ENCODE assay signal across 14 mouse cellular contexts in genomic region chr12:10654466-10655184, GRCm38 (mm10).
DNase-seq lines count a peak whose midpoint lies in the region; ATAC-seq and TF ChIP-seq lines count a peak whose summit lies in the region.
"Had no signal": no experiment of that assay in that cellular context is flagged by ENCODE, and none has a peak within 500 bp of the region (broad histone marks: within the 10 kb centered on the region; RNA-seq: fewer than 3 reads in every experiment).

No protein-coding gene starts in this region.

- H3K9ac ChIP-seq in hindbrain, postnatal 0 days (replicated peaks; ENCODE audit: low read length): no peak overlapping the region
- H3K9ac ChIP-seq in hindbrain, embryonic 12.5 days: no peak overlapping the region
- H3K9ac ChIP-seq in forebrain, embryonic 16.5 days (replicated peaks; ENCODE audit: low read depth, low read length): no peak overlapping the region
- H3K9ac ChIP-seq: limb, embryonic 15.5 days had no signal

- no peak for TF ChIP-seq CTCF in hindbrain, postnatal 0 days (IDR thresholded peaks at IDR 0.05; ENCODE audit: low read depth)

- H3K4me1 ChIP-seq in hindbrain, postnatal 0 days (ENCODE audit: insufficient read depth, low read length): no peaks in the 10 kb centered on the region
- H3K4me1 ChIP-seq in hindbrain, embryonic 12.5 days: no peaks in the 10 kb centered on the region
- peaks cover 5% of the 10 kb centered on the region for H3K4me1 ChIP-seq in forebrain, embryonic 16.5 days (replicated peaks; ENCODE audit: control insufficient read depth, insufficient read depth, low read length)
- H3K4me1 ChIP-seq: limb, embryonic 15.5 days had no signal

- no peaks in the 10 kb centered on the region for H3K9me3 ChIP-seq in hindbrain, postnatal 0 days (ENCODE audit: low read length)
- H3K9me3 ChIP-seq in hindbrain, embryonic 12.5 days (replicated peaks): no peaks in the 10 kb centered on the region
- no peaks in the 10 kb centered on the region for H3K9me3 ChIP-seq in forebrain, embryonic 16.5 days (ENCODE audit: control insufficient read depth, low read length)
- H3K9me3 ChIP-seq: limb, embryonic 15.5 days had no signal

- no peak overlapping the region for H3K4me3 ChIP-seq in hindbrain, postnatal 0 days (ENCODE audit: low read length)
- H3K4me3 ChIP-seq in hindbrain, embryonic 12.5 days: no peak overlapping the region
- H3K4me3 ChIP-seq in forebrain, embryonic 16.5 days (replicated peaks; ENCODE audit: low read length): no peak overlapping the region
- H3K4me3 ChIP-seq: limb, embryonic 15.5 days; myocyte had no signal

- 58% methylated on average over 6 of the region's 6 CpGs for WGBS in hindbrain, postnatal 0 days
- 92% methylated on average over 6 of the region's 6 CpGs for WGBS in hindbrain, embryonic 12.5 days
- 54% methylated on average over 6 of the region's 6 CpGs for WGBS in forebrain, embryonic 16.5 days

- peak; percentile 68; the same call in 1 of the 2 replicates for ATAC-seq in hindbrain, postnatal 0 days
- no peak for ATAC-seq in hindbrain, embryonic 12.5 days (ENCODE audit: low FRiP score)
- ATAC-seq in forebrain, embryonic 16.5 days: peak; percentile 92
- ATAC-seq: intestine, embryonic 16.5 days; lung, postnatal 0 days had no signal

- H3K27ac ChIP-seq in hindbrain, postnatal 0 days: no peak overlapping the region
- H3K27ac ChIP-seq in hindbrain, embryonic 12.5 days: no peak overlapping the region
- peak overlapping the region; percentile 53 for H3K27ac ChIP-seq in forebrain, embryonic 16.5 days (ENCODE audit: low read length)
- H3K27ac ChIP-seq: limb, embryonic 15.5 days had no signal

- no peaks in the 10 kb centered on the region for H3K27me3 ChIP-seq in hindbrain, postnatal 0 days (ENCODE audit: insufficient read depth, low read length)
- no peaks in the 10 kb centered on the region for H3K27me3 ChIP-seq in hindbrain, embryonic 12.5 days
- no peaks in the 10 kb centered on the region for H3K27me3 ChIP-seq in forebrain, embryonic 16.5 days (replicated peaks; ENCODE audit: control insufficient read depth, insufficient read depth, low read length)
- H3K27me3 ChIP-seq: limb, embryonic 15.5 days had no signal

- no peak overlapping the region for H3K4me2 ChIP-seq in hindbrain, postnatal 0 days (ENCODE audit: low read depth, low read length)
- H3K4me2 ChIP-seq in hindbrain, embryonic 12.5 days (replicated peaks): no peak overlapping the region
- no peak overlapping the region for H3K4me2 ChIP-seq in forebrain, embryonic 16.5 days (ENCODE audit: low read length)
- H3K4me2 ChIP-seq: limb, embryonic 15.5 days had no signal

- DNase-seq in hindbrain, postnatal 0 days (ENCODE audit: low spot score): peak; percentile 42
- peak; percentile 49 for DNase-seq in cerebellum, adult 11-12 months
- peak; percentile 26 to 50 for DNase-seq in right cerebral cortex, postnatal 10 days (ENCODE audit: low spot score in 2 of 2)
- no peak for DNase-seq in kidney, postnatal 36 days
- DNase-seq in kidney, adult 18-20 months: no peak
- DNase-seq: heart, adult 18-20 months; heart, postnatal 4 days; thymus, adult 2 months had no signal

- no peaks in the 10 kb centered on the region for H3K36me3 ChIP-seq in hindbrain, postnatal 0 days (ENCODE audit: insufficient read depth, low read length)
- H3K36me3 ChIP-seq in hindbrain, embryonic 12.5 days: no peaks in the 10 kb centered on the region
- no peaks in the 10 kb centered on the region for H3K36me3 ChIP-seq in forebrain, embryonic 16.5 days (ENCODE audit: control insufficient read depth, insufficient read depth)
- H3K36me3 ChIP-seq: limb, embryonic 15.5 days had no signal

Comparison
In these comparisons a context has a peak if more than half of its experiments do, and no peak if none do; other contexts are left out.
1. DNase-seq: peak in hindbrain, postnatal 0 days (single experiment), cerebellum, adult 11-12 months (single experiment) and right cerebral cortex, postnatal 10 days (2 of 2); none in kidney, postnatal 36 days (0 of 2) and kidney, adult 18-20 months (single experiment).